Mouse (Mus musculus) gastrocnemius, postnatal 4 days (tissue): ENCODE measurements at regions not wholly inside any gene's neighbourhood (a gene's known extent, or its start where the extent isn't known, plus 50 kb on each side); places are given as distances from the start of the nearest gene placed in this dataset.
A peak's percentile ranks its signal among the peaks of the same experiment; 100 is the strongest.

Experiments used
- DNase-seq, 2 experiments: peaks; one replicate each; pipeline ENCODE4 v3.0.0; 2021 to 2022; ENCODE audit warnings: low spot score in 2 of 2, mixed read lengths in 2 of 2

DNA sequence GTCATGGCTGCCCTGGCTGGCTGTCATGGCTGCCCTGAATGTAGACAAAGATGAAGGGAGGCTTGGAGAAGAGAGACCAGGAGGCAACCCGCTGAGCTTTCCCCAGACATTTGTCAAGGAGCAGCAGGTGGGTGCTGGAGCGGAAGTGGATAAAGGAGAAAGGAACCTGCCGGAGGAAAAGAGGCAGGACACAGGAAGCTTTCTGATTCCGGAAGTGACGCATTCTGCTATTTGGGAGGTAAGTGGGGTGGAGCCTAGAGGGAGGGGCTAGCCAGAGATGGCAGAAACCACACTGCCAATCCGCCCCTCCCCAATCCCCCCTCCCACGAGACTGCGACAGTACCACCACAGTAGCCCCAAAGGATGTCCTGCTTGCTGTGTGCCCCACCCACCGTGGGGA lies 80.1 kb downstream of the Gm572 start:
- DNase-seq = no peak

DNA sequence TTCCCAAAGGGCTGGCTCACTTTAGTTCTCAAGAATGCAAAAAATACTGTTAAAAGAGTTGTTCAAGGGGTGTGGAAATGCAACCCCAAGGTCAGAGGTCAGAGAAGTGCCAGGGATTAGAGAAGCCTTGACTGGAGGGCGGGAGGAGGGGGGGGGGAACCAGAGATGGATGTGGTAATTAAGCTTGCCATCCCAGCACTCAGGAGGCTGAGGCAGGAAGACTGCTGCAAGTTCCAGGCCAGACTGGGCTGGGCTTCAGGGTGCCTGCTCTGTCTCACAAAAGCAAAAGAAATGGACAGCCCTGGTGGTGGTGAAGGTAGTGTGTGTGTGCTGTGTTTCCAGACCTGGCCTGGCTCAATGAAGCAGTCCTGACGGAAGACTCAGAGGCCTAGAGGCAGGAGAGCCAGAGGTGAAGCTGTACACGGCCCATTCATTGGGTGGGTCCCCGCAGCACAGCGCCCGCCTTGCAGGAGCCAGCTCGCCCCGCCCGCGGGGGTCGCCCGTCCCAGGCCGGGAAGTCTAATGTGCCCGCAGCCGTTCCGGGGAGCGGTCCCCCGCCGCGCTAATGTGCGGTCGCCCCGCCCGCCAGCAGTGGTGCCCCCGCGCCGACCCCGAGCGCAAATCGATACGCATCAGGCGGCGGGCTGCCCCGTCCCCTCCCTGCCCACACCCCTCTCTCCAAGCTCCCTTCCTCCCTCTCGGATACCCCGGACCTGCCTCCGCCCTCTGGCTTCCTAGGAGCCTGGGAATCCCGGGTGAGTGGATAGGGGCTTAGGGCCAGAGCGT lies 80.1 kb upstream of the Casz1 start:
- no peak for DNase-seq

DNA sequence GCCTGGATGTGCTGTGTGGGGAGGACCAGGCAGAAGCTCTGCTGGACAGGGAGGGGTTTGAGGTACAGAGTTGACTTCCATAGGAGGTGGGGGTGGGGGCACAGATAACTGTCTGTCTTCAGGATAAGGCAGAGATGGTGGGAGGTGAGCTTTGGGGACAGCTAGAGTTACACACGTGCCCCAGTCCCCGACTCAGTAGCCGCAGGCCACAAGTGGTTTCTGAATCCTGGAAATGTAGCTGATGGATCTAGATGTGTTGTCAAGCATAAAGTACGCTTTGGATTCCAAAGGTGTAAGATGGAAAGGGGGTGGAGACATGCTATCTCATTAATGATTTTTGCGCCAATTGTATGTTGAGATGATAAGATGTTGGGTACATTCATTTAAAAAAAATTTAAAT lies 75.4 kb upstream of the Casz1 start:
- DNase-seq = no peak

DNA sequence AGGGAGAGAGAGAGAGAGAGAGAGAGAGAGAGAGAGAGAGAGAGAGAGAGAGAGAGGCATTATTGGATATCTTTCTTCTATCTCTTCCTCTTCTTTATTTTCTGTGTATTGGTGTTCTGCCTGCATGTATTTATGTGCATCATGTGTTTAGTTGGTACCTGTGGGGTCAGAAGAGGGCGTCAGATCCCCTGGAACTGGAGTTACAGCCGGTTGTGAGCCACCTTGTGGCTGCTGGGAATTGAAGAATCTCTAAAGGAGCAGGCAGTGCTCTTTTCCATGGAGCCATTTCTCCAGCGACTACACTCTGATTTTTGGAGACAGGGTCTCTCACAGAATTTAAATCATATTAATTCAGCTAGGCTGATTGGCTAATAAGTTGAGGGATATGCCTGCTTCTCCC lies 72.6 kb upstream of the Casz1 start:
- no peak for DNase-seq

- DNase-seq = no peak
These were observed 70.2 kb upstream of the Casz1 start for GRCm38 (mm10) chr4:148734061-148734460.

DNA sequence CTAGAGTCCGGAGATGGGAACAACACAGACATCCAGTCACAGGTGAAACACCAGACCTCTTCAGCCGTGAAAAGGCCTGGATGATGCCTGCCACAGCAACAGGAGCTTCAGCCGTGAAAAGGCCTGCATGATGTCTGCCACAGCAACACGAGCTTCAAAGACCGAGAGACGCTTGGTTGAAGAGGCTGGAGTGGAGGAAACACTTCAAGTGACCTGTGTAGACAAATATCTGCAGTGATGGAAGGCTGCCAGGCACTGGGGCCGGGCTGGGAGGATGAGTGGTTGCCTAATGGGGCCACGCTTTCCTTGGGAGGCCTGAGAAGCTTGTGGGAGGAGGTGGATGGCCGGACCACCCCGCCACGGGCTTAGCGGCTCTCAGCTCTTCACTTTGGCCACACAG lies 69.7 kb upstream of the Casz1 start:
- no peak for DNase-seq

GRCm38 (mm10) chr4:148738601-148739530 lies 65.4 kb upstream of the Casz1 start:
- DNase-seq = no peak

GRCm38 (mm10) chr4:148742549-148743413 lies 61.4 kb upstream of the Casz1 start:
- peak; percentile 72 to 73 for DNase-seq

DNA sequence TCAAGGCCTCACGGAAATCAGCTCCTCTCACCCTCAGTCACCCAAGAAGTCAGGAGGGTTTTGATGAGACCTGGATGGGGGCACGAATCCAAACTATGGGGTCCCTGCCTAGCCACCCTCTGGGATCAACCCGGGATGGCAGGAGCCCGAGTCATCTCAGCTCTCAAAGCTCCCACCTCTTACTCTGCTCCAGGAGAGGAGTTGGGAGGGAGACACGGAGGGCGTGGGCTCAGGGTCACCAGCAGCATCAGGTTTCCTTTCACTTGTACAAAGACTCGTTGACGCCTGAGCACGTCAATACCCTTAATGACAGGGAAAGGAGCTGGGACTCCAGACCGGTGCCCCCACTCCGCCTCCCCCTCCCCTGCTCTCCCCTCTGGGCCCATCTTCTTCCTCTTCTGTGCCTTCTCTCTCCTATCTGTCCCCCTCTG lies 60.8 kb upstream of the Casz1 start:
- DNase-seq = no peak

DNA sequence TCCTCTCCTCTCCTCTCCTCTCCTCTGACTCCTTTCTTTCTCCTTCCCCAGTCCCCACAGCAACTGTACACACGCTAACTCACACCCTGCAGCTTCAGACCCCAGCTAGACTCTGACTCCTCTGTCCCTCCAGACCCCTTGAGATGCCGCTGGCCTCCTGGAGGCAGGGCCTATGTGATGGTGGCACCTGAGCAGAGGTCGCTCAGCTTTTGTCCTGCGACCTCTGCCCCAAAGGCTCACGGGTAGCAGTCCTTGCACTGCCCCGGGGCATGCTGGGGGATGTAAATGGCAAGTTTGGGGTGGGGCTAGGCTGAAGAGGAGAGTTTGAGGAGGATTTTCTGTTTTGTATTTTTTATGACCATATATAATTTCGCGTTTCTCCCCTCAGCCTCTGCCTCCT lies 60.2 kb upstream of the Casz1 start:
- no peak for DNase-seq

DNA sequence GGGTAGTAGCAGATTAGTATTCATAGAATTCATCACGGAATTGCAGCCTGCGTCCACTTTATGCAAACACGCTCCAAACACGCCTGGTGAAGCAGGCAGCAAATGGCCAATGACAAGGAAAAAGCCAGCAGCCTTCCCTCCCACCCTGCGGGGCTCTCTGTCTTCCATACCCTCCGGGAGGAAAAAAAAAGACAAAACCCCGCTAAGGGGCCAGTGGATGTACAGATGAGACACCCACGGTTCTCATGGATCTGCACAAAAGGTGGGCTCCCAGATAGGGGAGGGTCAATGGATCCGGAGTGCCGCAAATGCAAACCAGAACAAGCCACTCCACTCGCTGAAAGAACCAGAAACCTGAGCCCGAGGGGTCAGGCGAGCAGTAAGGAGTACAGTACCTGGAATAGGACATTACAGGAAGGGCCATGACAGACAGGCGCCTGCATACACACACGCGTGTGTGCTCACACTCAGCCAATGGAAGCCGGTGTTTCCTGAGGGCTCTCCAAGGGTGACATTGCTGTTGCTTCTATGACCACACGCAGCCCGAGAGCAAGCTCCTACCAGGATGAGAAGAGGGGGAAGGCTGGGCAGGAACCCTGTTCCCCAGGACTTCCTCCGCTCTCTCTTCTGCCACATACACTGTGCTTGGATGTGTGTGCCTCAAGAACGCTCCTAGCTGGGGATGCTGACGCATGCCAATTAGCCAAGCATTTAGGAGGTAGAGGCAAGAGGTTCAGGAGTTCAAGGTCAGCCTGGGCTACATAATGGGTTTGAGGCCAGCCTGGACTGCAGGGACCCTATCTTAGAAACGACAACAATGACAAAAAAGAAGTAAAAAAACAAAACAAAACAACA lies 57.5 kb upstream of the Casz1 start:
- DNase-seq = no peak

DNA sequence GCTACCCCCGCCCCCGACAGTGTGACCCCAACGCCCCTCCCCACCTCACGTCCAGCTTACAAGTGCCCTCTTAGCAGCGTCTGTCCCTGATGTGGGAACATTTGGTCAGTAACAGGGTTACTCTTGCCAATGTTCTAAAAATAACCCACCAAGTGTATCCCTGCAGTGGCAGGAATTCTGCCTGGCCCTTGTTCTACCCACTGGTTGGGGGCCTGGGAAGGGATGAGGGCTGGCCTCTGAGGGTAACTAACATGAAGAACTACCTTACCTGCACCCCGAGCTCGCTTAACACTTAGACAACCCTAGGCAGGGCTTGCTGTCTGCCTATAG lies 56.9 kb upstream of the Casz1 start:
- DNase-seq = no peak

- DNase-seq = no peak
These were observed 54.2 kb upstream of the Casz1 start for GRCm38 (mm10) chr4:148750030-148750429.

GRCm38 (mm10) chr4:148751591-148751990 lies 52.6 kb upstream of the Casz1 start:
- DNase-seq = no peak

DNA sequence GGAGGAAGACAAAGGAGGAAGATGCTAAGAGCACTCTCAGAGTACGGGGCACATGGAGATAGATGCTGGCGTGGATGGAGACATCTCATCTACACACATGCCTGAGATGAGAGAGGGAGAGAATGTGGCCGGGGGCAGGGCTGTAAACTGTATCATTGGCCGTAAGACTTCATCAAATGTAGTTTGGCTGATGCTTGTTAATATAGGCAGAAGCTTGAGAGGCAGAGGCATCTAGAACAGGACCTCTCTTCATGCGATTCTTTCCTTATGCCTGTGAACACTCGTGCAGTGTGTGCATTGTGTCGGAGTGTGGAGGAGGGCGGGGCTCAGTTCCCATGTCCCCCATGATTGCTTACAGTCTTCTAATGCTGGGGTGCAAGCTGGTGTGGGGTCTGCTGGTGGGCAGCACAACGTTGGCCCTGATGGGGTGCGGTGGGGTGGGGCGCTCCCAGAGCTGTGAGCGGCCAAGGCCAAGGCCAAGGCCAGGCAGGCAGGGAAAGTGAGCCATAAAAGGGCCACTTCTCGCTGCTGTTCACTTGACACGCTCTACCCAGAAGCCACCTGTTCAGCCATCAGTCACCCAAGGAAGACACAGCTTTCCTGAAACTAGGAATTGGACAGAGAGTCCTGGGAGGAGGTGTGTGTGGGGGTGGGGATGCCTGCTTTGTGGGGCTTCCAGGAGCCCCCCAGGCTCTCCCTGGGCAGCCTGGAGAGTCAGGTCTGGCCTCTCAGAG lies 51.7 kb upstream of the Casz1 start:
- DNase-seq = no peak

DNA sequence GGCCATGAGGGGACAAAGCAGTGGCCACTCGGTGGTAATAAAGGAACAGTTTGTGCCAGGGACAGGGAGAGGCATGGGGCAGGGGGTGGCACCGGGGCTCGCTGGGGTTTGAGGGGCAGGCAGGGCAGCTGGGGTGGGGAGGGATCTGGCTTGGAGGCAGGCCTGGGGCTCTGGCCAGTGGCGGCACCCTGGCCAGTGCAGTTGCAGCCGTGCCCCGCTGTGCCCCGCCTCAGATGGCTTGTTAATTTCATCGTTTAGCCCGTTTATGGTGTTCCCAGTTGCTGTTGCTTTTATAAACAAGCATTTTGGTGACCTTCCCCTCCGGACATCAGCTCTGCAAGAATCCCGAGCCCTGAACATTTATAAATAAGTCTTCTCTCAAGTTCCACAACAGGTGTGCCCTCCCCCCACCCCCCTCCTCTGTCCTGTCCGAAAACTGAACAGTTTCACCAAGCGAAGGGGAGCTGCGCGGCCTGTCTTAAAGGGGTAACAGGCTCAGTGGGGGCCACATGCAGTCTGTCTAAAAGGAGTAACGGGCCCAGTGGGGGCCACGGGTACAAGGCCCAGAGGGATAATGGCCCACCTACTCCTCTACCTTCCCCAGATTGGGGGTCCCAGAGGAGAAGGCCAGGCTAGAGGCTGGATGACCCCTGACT lies 51.0 kb upstream of the Casz1 start:
- DNase-seq = no peak

GRCm38 (mm10) chr4:148753849-148754248 lies 50.4 kb upstream of the Casz1 start:
- no peak for DNase-seq
